Mouse (Mus musculus) retina, postnatal 1 day (tissue): ENCODE measurements around the gene Hdac4.
A peak's percentile ranks its signal among the peaks of the same experiment; 100 is the strongest.

ENCODE experiments used
- DNase-seq: peaks from one replicate; pipeline ENCODE4 v3.0.0-alpha.2; 2012

The Hdac4 gene

DNA sequence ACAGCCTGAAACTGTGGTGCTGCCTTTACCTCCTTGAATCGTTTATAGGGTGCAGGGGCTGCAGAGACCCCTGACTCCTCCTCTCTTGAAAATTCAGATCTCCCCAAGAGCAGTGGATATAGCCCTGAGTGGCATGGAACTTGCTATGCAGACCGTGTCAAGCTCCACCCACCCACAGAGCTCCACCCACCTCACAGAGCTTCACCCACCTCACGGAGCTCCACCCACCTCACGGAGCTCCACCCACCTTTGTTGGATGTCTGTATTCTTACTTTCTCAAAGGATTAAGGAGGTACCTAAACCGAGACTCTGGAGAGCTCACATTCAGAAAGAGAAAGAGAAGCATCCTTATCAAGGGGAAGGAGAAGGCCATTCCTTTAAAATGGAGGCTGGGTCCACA lies 279.5 kb downstream of the Hdac4 start:
- DNase-seq = no peak

GRCm38 (mm10) chr1:91914648-91915047 lies 280.9 kb downstream of the Hdac4 start:
- DNase-seq = no peak

DNA sequence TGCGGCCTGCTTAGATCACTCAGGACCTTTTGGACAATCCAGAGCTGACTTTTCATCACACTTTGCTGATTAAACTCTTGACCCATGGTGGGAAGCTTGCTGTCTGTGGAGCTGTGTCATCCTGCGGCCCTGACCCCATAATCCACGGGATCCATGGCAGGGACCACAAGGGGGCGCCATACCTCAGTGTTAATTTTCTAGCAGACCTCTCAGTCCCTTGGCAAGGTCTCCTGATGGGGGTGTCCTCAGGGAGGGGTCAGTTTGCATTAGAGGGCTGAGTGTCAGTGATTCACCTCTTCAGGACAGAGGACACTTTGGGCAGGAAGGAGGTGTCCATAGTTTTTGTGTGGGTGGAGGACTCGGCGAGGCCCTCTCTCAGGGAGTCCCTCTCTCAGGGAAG lies 281.6 kb downstream of the Hdac4 start:
- peak; percentile 58 for DNase-seq

DNA sequence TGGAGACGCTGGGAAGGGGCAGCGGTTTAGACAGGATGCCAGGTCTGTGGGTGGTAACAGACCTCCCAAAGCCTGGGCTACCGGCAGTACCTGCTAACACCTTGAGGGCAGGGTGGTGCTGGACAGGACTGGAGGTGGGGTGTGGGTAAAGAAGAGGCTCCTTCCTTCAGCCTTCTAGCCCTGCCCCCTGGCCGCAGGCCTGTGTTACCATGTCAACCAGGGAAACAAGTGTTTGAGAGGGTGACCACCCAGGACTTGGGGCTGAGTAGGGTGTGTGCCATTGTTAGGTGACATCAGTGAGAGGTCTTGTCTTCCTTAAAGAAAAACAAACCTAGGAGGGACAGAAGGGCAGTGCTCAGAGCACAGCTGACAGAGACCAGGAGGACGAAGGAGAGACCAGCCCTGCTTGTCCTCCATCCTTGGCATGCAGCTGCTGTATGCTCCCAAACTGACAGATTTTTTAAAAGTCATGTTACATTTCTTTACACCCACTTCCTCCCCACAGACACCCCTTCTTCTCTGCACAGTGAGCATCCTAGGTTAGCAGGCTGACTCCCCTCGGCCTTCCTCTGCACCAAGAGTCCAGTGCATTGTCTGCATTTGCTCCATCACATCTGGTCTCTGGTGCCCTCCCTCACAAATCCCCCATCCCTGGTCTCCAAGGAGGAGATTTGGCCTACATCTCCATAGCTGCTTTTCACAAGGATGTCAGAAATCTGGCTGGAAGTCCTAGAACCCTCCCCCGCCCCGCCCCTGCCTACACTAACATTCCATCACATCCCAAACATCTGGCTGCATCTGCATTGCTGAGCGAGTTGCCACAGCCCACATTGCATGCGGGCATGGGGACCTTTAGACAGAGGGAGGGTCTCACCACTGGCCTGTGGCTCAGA lies 283.0 kb downstream of the Hdac4 start:
- no peak for DNase-seq

- no peak for DNase-seq
These were observed 290.2 kb downstream of the Hdac4 start for GRCm38 (mm10) chr1:91905268-91905667.

GRCm38 (mm10) chr1:91903241-91903981 lies 292.1 kb downstream of the Hdac4 start:
- DNase-seq = no peak

DNA sequence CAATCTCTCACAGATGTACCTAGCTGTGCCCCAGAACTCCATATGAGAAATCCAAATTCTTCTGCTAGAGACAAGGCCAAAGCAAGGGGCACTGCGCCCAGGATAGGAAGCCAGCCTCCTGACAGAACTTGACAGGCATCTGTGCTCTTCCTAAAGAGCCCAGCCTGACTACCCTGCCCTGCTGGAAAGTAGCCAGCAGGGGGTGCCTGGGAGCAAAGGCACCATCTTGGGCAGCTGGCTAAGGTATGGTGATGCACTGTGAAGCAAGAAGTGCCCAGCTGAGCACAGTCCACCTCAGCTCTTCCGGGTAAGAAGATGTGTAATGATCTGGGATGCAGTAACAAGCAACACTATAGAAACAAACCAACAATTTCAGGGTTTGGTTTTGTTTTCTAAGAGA lies 298.4 kb downstream of the Hdac4 start:
- DNase-seq = no peak

- no peak for DNase-seq
These were observed 301.2 kb downstream of the Hdac4 start for GRCm38 (mm10) chr1:91894286-91894685.

DNA sequence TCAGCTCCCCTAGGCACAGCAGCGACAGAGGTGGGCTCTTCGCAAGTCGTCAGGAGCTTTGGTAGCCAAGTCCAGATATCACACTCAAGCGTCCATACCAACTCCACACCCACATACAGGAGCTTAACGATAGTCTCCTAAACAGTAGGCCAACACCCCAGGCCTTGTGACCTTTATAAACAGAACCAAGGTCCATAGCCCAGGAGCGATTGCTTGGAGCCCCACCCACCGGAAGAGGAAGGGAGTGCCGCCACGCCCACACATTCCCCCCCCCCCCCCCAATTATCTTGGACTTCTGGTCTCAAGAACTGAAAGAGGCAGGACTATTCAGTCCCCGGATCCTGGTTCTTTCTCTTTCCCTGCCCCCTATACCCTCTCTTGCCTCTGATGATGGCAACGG lies 301.9 kb downstream of the Hdac4 start:
- DNase-seq = no peak

GRCm38 (mm10) chr1:91883115-91883514 lies 312.4 kb downstream of the Hdac4 start:
- no peak for DNase-seq

DNA sequence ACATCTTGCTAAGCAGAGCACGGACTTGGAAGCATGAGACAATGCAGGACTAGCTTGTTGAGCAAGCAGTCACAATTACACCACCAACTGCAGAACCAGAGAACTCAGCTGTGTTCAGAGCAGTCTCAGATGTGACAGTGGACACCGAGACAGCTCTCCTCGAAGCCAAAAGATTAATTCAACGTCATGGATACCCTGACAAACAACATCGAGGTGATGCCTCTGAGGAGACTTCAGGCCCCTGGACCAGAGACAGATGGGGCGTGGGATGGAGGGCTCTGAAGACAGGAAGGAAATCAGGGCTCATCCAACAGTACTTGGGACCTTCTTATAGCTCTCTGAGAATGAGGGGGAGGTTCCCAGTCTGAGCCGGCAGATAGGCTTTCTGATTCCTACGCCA lies 314.6 kb downstream of the Hdac4 start:
- no peak for DNase-seq

GRCm38 (mm10) chr1:91880156-91880555 lies 315.3 kb downstream of the Hdac4 start:
- no peak for DNase-seq
